Mouse (Mus musculus) skeletal muscle tissue, adult 2 months (tissue): ENCODE measurements at regions not wholly inside any gene's neighbourhood (a gene's known extent, or its start where the extent isn't known, plus 50 kb on each side); places are given as distances from the start of the nearest gene placed in this dataset.

ENCODE experiments used
- DNase-seq: peaks from one replicate; pipeline ENCODE4 v3.0.0-alpha.2; 2012; ENCODE audit warnings: low read depth, low spot score

DNA sequence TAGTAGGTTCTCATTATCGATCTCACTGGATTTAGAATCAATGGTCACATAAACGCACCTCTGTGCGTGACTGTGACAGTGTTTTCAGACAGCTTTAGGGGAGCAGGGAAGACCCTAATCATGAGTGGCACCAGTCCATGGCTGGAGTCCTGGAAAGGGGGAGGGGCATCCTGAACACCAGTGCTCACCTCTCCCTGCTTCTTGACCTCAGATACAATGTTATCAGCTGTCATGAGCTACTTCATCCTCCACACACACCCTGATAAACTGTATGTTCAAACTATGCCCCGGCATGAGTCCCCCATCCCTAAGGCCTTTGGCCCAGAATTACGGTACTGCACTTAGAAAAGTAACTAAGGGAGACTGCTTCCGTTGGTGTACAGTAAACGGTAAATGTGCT lies 272.2 kb upstream of the Spred2 start:
- DNase-seq, result no peak

DNA sequence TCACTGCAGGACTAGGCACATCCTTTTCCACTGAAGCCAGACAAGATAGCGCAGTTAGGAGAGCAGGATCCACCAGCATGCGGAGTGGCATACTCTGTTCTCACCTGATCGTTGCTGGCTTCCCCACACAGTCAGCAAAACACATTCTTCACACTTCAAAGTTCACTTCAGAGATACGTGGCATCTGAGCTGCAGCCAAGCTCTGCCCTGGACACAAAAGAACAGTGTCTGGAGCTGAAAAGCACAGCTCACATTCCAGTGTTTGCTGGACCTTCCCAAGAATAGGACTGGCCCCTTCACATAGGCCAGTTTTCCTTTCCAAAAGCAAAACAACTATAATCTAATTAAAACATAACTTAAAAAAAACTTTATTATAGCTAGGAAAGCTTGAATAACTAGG lies 264.7 kb upstream of the Spred2 start:
- no peak for DNase-seq

DNA sequence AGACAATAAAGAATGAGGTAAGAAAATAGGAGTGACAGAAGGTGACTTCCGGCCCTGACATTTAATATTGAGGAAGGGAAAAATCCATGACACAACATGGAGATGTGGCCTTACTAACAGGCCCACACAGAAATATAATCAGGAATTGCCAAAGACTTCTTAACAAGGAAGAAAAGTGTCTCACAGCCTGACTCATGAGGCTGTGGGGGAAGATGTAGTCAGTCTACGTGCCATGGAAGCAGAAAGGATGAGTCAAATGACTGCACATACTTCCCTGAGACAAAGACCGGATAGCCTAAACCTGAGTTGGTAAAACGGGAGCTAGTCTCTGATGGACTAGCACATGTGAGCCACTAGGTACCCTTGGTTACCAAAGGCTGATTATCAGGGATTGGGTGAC lies 257.4 kb upstream of the Spred2 start:
- no peak for DNase-seq

DNA sequence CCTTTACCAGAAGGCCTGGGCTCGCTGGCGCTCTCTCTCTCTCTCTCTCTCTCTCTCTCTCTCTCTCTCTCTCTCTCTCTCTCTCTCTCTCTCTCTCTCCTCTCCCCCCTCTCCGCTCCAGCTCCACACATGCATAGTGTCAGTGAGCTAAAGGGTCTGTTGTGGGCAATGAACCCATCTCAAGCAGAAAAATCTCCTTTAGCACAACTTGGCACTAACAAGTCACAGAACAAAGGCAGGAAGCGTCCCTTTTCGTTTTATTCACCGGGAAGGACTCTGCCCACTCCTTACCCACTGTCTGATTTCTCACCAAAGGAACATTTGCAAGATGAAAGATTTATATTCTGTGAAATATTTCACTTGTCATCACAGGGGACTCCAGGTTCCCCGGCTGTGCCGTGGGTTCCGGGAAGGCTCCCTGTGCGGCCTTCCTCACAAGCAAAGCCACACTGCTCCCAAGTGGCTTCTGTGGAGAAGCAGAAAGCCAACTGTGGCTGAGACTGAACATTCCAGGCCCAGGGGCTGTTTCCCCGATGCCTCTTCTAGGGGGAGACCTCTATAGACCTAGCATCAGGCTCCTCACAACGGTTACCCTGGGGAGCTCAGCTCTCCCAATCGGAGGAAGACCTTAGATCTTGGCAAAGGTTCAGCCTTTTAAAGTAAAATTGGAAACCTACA lies 253.2 kb upstream of the Spred2 start:
- DNase-seq, result peak; percentile 46

- no peak for DNase-seq
Observed at GRCm38 (mm10) chr11:19673012-19673411, 251.2 kb upstream of the Spred2 start.

- DNase-seq, result no peak
Observed at GRCm38 (mm10) chr11:19676514-19676913, 247.7 kb upstream of the Spred2 start.

DNA sequence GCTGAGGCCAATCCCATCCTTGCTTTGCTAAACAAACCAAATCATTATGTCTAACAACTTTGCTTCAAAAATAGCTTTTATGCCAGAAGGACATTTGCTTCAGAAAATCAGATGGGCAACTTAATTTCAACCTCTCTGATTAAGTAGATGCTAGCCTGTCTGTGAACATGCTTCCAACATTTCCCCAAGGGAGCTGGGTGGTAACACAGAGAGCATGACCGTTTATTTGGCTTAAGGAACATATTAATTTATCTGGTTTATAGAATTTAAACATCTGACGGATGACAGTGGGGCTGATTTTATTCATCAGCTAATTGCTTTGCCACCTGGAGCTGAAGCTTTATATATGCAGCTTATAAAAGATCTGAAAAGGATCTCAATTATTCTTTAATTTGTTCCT lies 245.1 kb upstream of the Spred2 start:
- no peak for DNase-seq

DNA sequence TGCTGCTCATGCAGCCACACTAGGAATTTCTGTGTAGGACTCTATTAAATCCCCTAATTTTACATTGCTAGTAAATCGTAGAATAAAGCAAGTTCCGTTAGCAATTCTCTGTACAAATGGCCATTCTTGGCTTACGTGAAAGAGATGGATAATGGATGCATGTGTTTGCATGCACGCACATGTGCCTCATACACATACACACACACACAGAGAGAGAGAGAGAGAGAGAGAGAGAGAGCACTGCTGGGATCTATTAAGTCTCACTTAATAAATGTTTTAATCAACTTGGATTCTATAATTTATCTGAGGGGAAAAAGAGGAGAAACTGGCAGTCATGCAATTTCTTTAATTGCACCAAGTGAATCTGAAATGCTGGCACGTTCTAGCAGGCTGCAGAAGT lies 244.5 kb upstream of the Spred2 start:
- DNase-seq, result no peak

GRCm38 (mm10) chr11:19701198-19701597 lies 223.0 kb upstream of the Spred2 start:
- no peak for DNase-seq

- DNase-seq, result peak; percentile 37
Observed at GRCm38 (mm10) chr11:19708821-19709220, 215.4 kb upstream of the Spred2 start.

- no peak for DNase-seq
Observed at GRCm38 (mm10) chr11:19709337-19709736, 214.8 kb upstream of the Spred2 start.

- DNase-seq, result no peak
Observed at GRCm38 (mm10) chr11:19713091-19713490, 211.1 kb upstream of the Spred2 start.

GRCm38 (mm10) chr11:19713597-19713996 lies 210.6 kb upstream of the Spred2 start:
- no peak for DNase-seq

DNA sequence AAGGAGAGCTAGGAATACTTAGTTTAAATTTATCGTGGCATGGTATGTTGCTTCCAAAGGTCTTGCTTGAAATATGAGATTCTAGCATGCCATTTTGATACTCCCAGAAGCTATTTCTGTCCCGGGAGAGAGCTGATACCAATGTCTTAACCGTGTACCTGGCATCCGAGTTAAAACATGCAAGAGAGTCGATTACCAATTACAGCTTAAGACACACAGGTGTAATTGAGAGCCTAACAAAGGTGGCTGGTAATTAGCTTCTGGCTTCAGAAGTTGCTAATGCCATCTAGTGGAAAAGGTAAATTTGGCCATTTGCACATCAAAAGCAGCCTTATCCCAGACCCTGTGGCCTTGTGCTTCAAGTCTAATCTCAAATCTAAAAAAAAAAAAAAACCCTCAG lies 210.0 kb upstream of the Spred2 start:
- DNase-seq, result peak; percentile 70

DNA sequence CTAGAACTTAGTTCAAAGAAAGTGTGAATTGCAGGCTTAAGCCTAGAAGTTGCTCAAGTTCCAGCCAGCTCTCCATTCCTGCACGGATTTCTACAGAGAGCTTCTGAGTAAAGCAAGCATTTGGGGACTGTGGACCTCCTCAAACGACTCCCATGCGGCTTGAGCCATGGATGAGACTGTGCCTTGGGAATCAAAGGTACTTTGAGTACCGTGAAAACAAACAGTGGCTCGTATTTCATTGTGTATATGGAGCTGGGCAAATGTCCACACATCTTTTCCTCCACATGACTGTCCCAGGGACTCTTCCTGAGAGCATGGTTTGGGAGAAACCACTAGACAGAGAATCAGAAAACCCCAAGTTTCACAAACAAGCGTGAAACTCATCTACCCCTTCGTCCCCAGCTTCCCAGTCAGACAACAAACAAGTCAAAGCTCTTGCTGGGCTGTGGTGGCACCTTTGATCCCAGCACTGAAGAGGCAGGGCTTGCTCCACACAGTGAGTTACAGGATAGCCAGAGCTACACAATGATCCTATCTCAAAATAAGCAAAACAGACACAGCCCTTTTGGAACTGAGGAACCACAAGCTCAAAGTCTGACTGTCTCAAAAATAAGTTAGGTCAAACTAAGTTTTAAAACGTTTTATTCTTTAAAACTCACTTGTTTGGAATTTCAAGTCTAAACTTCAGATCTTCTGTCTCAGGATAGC lies 209.1 kb upstream of the Spred2 start:
- DNase-seq, result no peak

GRCm38 (mm10) chr11:19718165-19718564 lies 206.0 kb upstream of the Spred2 start:
- no peak for DNase-seq

- DNase-seq, result no peak
Observed at GRCm38 (mm10) chr11:19729031-19729430, 195.1 kb upstream of the Spred2 start.

- DNase-seq, result no peak
Observed at GRCm38 (mm10) chr11:19730747-19731146, 193.4 kb upstream of the Spred2 start.

GRCm38 (mm10) chr11:19736076-19736475 lies 188.1 kb upstream of the Spred2 start:
- no peak for DNase-seq

DNA sequence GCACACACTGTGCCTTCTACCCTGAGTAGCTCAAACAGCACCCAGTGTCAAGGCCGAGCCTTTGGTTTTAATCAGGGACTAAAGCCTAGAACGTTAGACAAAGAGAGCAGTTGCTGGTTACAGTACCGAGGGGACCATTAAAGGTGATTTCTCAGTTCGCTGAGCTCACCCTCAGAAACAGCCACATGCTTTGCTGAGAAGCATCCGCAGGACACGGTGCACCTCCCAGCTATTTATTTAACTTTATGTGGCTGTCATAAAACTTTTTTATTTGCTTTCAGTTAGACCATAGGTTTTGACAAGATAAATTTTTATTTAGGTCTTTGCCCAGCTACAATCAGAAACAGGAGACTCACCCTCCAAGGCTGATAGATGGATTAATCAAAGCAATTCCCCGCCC lies 187.2 kb upstream of the Spred2 start:
- no peak for DNase-seq

DNA sequence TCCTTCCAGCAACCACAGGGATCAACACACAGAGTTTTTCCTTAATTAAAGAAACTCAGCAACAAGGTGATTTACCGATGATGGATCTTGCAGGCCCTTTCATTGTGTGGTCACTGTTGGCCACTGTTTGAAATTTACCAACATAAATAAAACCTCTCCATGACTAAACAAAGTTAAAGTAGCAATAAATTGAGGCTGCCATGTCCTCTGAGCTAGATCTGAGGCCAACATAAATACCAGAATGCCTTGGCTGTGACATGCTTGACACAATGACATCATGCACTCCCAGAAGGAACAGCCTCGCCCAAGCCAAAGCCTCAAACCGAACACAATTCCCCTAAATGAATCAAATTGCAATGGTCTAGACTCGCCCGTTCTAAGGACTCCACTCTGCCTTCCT lies 186.8 kb upstream of the Spred2 start:
- peak; percentile 22 for DNase-seq

DNA sequence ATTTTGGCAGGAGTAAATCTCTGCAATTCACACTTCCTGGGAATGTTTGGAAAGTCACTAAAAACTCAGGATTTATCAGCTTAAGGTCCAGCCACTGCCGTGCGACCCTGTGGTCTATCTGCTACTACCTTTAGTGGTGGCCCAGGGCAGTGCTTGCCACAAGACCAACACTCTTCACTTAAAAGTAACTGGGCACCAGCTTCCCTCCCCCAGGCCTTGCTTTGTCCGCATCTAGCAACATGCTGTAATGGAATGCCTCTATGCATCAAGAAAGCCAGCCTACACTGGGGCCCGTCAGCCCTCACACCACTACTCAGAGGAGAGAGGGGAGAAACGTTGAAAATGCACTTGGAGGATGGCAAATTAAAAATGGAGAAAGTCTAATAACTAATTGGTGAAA lies 186.4 kb upstream of the Spred2 start:
- DNase-seq, result no peak

- DNase-seq, result no peak
Observed at GRCm38 (mm10) chr11:19739527-19740151, 184.5 kb upstream of the Spred2 start.
